Mouse (Mus musculus) spleen, postnatal 4 days (tissue): ENCODE data around the gene Sync.
A peak's percentile ranks its signal among the peaks of the same experiment; 100 is the strongest.

Experiments
- DNase-seq, 2 experiments: peaks; one replicate each; pipeline ENCODE4 v3.0.0; 2022; ENCODE audit warnings: low spot score in 2 of 2

Gene Sync

DNA sequence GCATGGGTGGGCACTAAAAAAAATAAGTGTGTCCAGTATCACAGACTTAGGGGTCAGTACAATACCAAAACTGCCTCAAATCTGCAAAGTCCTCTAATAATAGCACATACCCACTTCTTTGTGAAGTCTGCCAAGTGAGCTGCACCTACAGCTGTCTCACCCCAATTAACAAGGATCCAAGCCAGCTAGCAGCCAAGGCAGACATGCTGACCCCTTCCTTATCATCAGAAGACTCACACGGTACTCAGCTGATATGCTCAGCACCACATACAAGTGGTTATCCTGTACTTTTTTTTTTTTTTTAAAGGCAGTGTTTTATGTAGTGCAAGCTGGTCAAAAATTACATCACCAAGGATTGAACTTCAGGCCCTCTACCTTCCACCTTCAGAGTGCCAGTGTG, 16.9 kb downstream of the Sync start:
- no peak for DNase-seq

- DNase-seq, result no peak
Observed at GRCm38 (mm10) chr4:129307936-129308335, 20.5 kb downstream of the Sync start.

DNA sequence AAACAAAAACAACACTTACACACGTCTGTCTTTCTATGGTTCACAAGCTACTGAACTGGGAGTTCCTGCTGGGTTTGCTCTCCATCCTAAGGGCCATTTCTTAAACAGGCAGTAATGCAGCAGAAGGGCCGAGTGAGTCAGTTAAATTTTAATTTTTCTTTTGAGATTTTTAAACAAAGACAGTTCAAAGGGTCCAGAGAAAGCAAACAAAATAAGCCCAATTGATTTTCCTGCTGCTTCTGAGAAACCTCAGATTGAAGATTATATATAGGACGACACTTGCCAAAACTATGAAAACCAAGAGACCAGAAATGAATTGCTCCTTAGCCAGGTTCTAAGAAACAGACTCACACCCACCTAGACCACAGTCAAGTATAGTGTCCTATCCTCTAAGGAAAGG, 26.5 kb downstream of the Sync start:
- no peak for DNase-seq

- DNase-seq, result no peak
Observed at GRCm38 (mm10) chr4:129320876-129321275, 33.5 kb downstream of the Sync start.

- DNase-seq, result no peak
Observed at GRCm38 (mm10) chr4:129322042-129322441, 34.6 kb downstream of the Sync start.

GRCm38 (mm10) chr4:129323491-129323890, 36.1 kb downstream of the Sync start:
- no peak for DNase-seq

DNA sequence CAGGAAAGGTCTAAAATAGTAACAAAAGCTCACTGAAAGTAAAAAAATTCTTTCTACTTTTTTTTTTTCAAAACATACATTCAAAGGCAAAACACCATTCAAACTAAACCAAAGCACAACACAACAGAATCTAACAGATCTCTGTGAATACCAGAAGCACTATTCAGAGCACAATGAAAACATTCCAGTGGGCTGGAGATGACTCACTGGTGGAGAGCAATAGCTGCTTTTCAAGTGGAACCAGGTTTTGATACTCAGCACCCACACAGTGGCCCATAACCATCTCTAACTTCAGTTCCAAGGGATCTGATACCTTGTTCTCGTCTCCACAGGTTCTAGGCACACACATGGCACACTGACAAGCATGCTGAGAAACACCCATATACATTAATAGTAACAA, 37.3 kb downstream of the Sync start:
- no peak for DNase-seq

GRCm38 (mm10) chr4:129326191-129326590, 38.8 kb downstream of the Sync start:
- DNase-seq, result no peak

GRCm38 (mm10) chr4:129332846-129333245, 45.4 kb downstream of the Sync start:
- DNase-seq, result no peak

DNA sequence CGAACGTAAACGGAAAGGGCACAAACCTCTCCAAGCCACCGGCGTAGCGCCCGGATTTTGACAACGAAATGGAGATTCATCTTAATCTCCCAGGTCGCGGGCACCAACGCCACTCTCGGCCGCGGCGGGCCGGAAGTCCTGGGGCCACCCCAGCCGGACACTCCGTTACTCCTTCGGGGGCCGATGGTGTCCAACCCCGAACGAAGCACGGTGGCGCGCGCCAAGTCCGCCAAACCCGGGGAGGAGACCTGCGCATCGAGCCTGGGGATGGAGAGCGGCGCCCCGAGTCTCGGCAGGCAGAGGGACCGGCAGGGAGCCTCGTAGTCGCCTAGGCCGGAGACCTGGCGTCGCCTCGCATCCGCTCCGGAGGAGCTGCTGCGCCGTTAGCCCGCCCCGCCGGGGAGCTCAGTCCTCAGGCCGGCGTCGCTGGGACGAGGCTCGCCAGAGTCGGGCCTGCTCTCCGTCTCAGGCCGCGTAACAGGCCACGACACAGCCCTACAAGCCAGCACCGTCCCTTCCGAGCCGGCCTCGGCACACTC, 47.3 kb downstream of the Sync start:
- no peak for DNase-seq

- DNase-seq, result peak; percentile 97 to 98
Observed at GRCm38 (mm10) chr4:129335216-129336074, 48.0 kb downstream of the Sync start, which contains the start of the genes Rbbp4 and Zbtb8os. Gene Rbbp4, minus strand, starts transcription at chr4:129335370. Gene Zbtb8os, plus strand, starts transcription at chr4:129335695.

DNA sequence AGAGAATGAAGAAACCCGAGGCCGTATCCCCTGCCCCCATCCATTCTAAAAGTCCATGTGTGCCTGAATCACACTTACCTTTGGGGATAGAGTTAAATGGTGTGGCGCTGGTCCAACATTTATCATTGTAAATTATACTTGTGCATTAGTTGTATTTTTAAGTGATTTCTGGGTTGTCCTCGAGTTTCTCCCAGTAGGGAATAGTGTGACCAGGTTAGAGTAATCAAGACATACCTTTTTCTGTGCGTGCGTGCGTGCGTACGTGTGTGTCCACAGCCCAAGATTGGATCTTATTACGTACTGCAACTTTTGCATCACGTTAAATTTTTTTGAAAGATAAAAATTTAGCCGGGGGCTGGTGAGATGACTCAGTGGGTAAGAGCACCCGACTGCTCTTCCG, 48.9 kb downstream of the Sync start:
- DNase-seq, result no peak

DNA sequence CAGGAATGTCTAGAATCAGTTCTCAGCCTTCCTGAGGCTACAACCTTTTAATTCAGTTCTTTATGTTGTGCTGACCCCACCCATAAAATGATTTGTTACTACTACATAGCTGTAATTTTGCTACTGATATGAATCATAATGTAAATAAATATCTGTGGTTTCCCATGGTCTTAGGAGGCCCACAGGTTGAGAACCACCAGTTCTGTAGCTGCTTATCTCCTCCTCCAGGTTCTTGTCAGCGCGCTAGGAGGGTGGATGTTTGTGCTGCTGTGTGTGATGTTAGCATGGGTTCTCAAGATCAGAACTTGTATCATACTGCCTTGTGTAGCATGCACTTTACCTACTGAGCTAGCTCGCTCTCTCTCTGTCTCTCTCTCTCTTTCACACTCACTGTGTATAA, 52.3 kb downstream of the Sync start:
- no peak for DNase-seq

DNA sequence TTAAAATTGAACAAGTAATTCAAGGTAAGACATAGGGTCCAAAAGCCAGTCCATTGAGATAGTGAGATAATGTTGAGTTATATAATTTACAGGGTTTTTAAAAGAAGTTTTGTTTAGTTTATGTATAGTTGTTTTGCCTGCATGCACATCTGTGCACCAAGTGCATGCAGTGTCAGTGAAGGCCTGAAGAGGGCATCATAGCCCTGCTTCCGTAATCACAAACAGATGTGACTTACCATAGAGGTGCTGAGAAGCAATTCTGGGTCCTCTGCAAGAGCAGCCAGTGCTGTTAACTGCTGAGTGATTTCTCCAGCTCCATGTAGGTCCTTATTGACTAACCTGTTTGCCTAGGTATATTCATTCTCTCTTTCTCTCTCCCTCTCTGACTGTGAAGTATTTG, 54.5 kb downstream of the Sync start:
- DNase-seq, result no peak

DNA sequence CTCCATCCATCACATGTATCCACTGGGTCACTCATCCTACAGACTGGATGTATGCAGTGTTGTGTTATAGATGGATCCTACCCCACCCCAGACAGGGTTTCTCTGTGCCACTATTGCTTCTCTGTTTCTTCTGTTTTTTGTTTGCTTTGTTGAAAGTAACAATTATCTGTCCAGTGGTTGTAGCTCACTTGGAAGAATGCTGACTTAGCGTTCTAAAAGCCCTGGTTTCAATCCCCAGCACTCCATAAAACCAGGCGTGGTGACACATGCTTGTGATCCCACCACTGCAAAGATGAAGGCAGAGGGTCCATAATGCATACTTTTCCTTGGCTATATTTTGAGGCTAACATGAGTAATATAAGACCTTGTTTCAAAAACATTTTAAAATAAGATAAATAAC, 55.3 kb downstream of the Sync start:
- no peak for DNase-seq

GRCm38 (mm10) chr4:129346481-129347154, 59.2 kb downstream of the Sync start:
- DNase-seq, result no peak

- peak; percentile 77 to 92 for DNase-seq
Observed at GRCm38 (mm10) chr4:129350644-129351043, 63.2 kb downstream of the Sync start.

DNA sequence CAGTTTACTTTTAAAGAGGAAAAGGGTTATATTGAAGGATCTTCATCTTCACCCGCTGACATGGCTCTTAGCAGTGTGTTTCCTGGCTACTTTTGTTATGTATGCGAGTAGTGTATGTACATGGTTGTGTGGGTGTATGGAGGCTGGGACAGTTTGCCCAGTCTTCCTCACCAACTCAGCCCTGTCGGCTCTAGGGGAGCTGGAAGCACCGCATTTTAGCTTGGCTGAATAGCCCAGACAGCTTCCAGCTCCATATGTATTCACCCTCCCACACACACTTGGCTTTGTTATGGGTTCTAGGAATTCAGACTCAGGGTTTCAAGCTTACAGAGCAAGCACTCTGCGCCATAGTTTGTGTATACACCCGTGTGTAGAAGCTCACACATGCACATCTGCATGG, 63.7 kb downstream of the Sync start:
- no peak for DNase-seq

- no peak for DNase-seq
Observed at GRCm38 (mm10) chr4:129353176-129353575, 65.8 kb downstream of the Sync start.

DNA sequence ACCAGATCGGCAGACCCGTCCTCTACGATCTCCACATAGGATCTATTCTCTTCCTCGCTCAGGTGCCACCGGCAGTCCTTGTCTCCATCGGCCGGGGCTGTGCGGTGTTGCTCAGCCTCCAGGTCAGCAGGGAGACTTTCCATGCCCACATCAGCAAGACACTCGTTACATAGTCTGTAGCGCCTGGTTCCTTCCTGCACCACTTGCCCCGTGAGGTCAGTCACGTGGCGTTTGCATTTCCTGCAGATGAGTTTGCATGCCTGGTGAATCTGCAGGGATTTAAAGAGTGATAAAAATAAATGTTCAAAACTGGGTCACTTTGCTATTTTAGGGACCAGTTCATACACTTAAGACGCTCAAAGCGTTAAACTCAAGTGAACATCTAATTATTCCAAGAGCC, 66.8 kb downstream of the Sync start:
- no peak for DNase-seq

GRCm38 (mm10) chr4:129357613-129358163, 70.3 kb downstream of the Sync start:
- no peak for DNase-seq
